In genomic region chr7:100003781-100004180, GRCm38 (mm10) we compare ENCODE assay signal across 11 mouse cellular contexts. TPM values are rescaled to one million over a fixed set of nuclear protein-coding genes. Genes with fewer than 3 reads are reported as not detected.
DNase-seq lines count a peak whose midpoint lies in the region; ATAC-seq and TF ChIP-seq lines count a peak whose summit lies in the region.
"Had no signal": no experiment of that assay in that cellular context is flagged by ENCODE, and none has a peak within 500 bp of the region (broad histone marks: within the 10 kb centered on the region; RNA-seq: fewer than 3 reads in every experiment).

No protein-coding gene starts in this region.

- H3K27me3 ChIP-seq in E14TG2a.4 (ENCODE audit: insufficient read depth, low read length), result peaks cover 50% of the 10 kb centered on the region

- H3K36me3 ChIP-seq in E14TG2a.4 (ENCODE audit: insufficient read depth, low read length), result no peaks in the 10 kb centered on the region

- H3K4me1 ChIP-seq in E14TG2a.4 (replicated peaks; ENCODE audit: low read depth, low read length), result peaks cover 15% of the 10 kb centered on the region

- peak; percentile 69 for TF ChIP-seq CTCF in layer of hippocampus, adult 2 months (conservative IDR thresholded peaks at IDR 0.05)
- TF ChIP-seq CTCF in E14TG2a.4 (conservative IDR thresholded peaks at IDR 0.05; ENCODE audit: low read length), result peak; percentile 68

- peak; percentile 27 for DNase-seq in adrenal gland, postnatal 10 days
- no peak for DNase-seq in adrenal gland, adult 2 months
- no peak for DNase-seq in layer of hippocampus, adult 2 months (ENCODE audit: low spot score in 2 of 2)
- DNase-seq in layer of hippocampus, adult 11-12 months (ENCODE audit: low spot score), result no peak
- DNase-seq in spleen, postnatal 36 days (ENCODE audit: low spot score in 2 of 2), result no peak
- DNase-seq in embryo, embryonic 10 days (ENCODE audit: low spot score), result no peak
- DNase-seq: layer of hippocampus, postnatal 36 days had no signal

- no peak overlapping the region for H3K4me3 ChIP-seq in layer of hippocampus, adult 2 months
- H3K4me3 ChIP-seq in E14TG2a.4 (replicated peaks; ENCODE audit: low read length), result no peak overlapping the region
- H3K4me3 ChIP-seq: megakaryocyte, embryonic 14.5 days had no signal

- ATAC-seq in megakaryocyte, adult 5-6 weeks (ENCODE audit: poor library complexity, severe bottlenecking), result peak; percentile 67

- H3K9me3 ChIP-seq in E14TG2a.4 (ENCODE audit: low read length), result no peaks in the 10 kb centered on the region
- H3K9me3 ChIP-seq: megakaryocyte, embryonic 14.5 days had no signal

- H3K27ac ChIP-seq in layer of hippocampus, adult 2 months, result no peak overlapping the region

RNA-seq across cellular contexts. Expression of gene Chrdl2, which starts 2.2 kb away (rescaled TPM):
- total RNA-seq in adrenal gland, postnatal 10 days (2021), result not detected
- not detected for total RNA-seq in adrenal gland, adult 2 months (2021)
- 0.33 TPM in 1 of 2 replicates, not detected in the other for polyA plus RNA-seq in adrenal gland, adult 2 months (2012; rRNA removed)
- total RNA-seq in layer of hippocampus, adult 2 months (2021), result under 1 TPM; 0.27 to 0.38 TPM
- not detected in 2 replicates for total RNA-seq in megakaryocyte, adult 5-6 weeks (2015)
- not detected in 2 replicates for total RNA-seq in megakaryocyte, adult 5-6 weeks (2017)
- total RNA-seq: heart, postnatal 14 days had no signal

RNA-seq across cellular contexts. Expression of gene Rnf169, which starts 23.5 kb away (rescaled TPM):
- 10 to 100 TPM; 15.3 to 17.8 TPM for total RNA-seq in adrenal gland, postnatal 10 days (2021)
- total RNA-seq in adrenal gland, adult 2 months (2021), result 10 to 100 TPM; 13.0 to 13.8 TPM
- polyA plus RNA-seq in adrenal gland, adult 2 months (2012; rRNA removed), result 3.7 and 5.0 TPM in 2 replicates
- total RNA-seq in layer of hippocampus, adult 2 months (2021), result 10 to 100 TPM; 26.6 to 28.2 TPM
- total RNA-seq in megakaryocyte, adult 5-6 weeks (2015), result 13.2 and 13.7 TPM in 2 replicates
- total RNA-seq in megakaryocyte, adult 5-6 weeks (2017), result 19.5 and 22.0 TPM in 2 replicates
